Mouse (Mus musculus) limb, embryonic 14.5 days (tissue): ENCODE measurements at regions not wholly inside any gene's neighbourhood (a gene's known extent, or its start where the extent isn't known, plus 50 kb on each side); places are given as distances from the start of the nearest gene placed in this dataset.

ENCODE experiments used
- ATAC-seq: fragments of 200-750 bp; cut with Nextera tagmentation; 2 replicates; pipeline ENCODE4 v1.8.0; 2017; ENCODE audit warnings: low read depth, moderate number of reproducible peaks, moderate TSS enrichment; ENCODE audit not compliant: low FRiP score
- DNase-seq: peaks from one replicate; pipeline ENCODE4 v3.0.0-alpha.2; 2015; ENCODE audit warnings: low spot score
- H3K27ac ChIP-seq: fragments of 300-500 bp; sonication (generic); replicated peaks from 2 replicates; pipeline ENCODE4 v1.5.1; 2014; ENCODE audit warnings: low read depth, mild to moderate bottlenecking, low read length, moderate library complexity, mixed read lengths
- H3K27me3 ChIP-seq: fragments of 300-500 bp; sonication (generic); 2 replicates; pipeline ENCODE4 v1.6.1; 2014; ENCODE audit warnings: low read length, mixed read lengths; ENCODE audit not compliant: control insufficient read depth, insufficient read depth
- H3K36me3 ChIP-seq: fragments of 300-500 bp; sonication (generic); 2 replicates; pipeline ENCODE4 v1.6.1; 2014; ENCODE audit warnings: mild to moderate bottlenecking, low read length, moderate library complexity, mixed read lengths; ENCODE audit not compliant: control insufficient read depth, insufficient read depth
- H3K4me1 ChIP-seq: fragments of 300-500 bp; sonication (generic); 2 replicates; pipeline ENCODE4 v1.6.1; 2014; ENCODE audit warnings: antibody characterized with exemption, low read length, mixed read lengths; ENCODE audit not compliant: control insufficient read depth, insufficient read depth
- H3K4me2 ChIP-seq: fragments of 300-500 bp; sonication (generic); replicated peaks from 2 replicates; pipeline ENCODE4 v1.6.1; 2014; ENCODE audit warnings: low read depth, mild to moderate bottlenecking, low read length, moderate library complexity; ENCODE audit not compliant: severe bottlenecking
- H3K4me3 ChIP-seq: fragments of 300-500 bp; sonication (generic); replicated peaks from 2 replicates; pipeline ENCODE4 v1.5.1; 2014; ENCODE audit warnings: low read length
- H3K9ac ChIP-seq: fragments of 300-500 bp; sonication (generic); 2 replicates; pipeline ENCODE4 v1.6.1; 2014; ENCODE audit warnings: mild to moderate bottlenecking, low read depth, low read length, moderate library complexity; ENCODE audit not compliant: severe bottlenecking
- H3K9me3 ChIP-seq: fragments of 300-500 bp; sonication (generic); 2 replicates; pipeline ENCODE4 v1.6.1; 2016; ENCODE audit warnings: low read length; ENCODE audit not compliant: control insufficient read depth
- POLR2A ChIP-seq: fragments of 200-500 bp; IDR thresholded peaks from 2 replicates; pipeline ENCODE4 v1.8.0; 2012; ENCODE audit warnings: inconsistent platforms, mild to moderate bottlenecking, moderate library complexity, borderline replicate concordance; ENCODE audit not compliant: insufficient read depth, insufficient read length; ENCODE audit errors: extremely low read depth
- WGBS: fragments of 180-500 bp; shearing (Covaris S2); extraction: QIAGEN DNeasy Blood & Tissue Kit; methylation state at CpG from one replicate; pipeline ENCODE4 v1.1.7; 2014; 5-methylcytosine and 5-hydroxymethylcytosine counted together

DNA sequence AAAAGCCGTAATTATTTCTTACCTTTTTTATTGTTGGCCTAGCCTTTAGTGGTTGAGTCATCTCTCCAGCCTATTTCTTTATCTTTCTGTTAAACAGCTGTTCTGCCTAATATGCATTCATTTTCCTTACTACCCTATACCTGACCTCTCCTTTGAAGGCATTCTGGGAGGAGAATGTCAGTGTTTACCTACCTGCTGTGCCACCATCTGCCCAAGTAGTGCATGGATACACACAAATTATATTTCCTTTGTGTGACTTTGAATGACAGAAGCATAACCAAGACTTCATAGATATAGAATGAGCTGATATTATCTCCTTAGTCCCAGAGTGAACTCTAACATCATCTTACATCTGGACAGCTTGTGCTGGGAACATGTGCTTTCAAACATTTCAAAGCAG is 293.5 kb upstream of the Tom1l1 start:
- H3K36me3 ChIP-seq, result no peaks in the 10 kb centered on the region
- no peak overlapping the region for H3K9ac ChIP-seq
- no peak overlapping the region for H3K4me3 ChIP-seq
- DNase-seq (no peak), ATAC-seq (no peak)
- 95% methylated on average over 1 of the region's 1 CpGs for WGBS
- H3K27ac ChIP-seq, result no peak overlapping the region
- no peak for TF ChIP-seq POLR2A
- H3K9me3 ChIP-seq, result no peaks in the 10 kb centered on the region
- no peak overlapping the region for H3K4me2 ChIP-seq
- no peaks in the 10 kb centered on the region for H3K27me3 ChIP-seq
- no peaks in the 10 kb centered on the region for H3K4me1 ChIP-seq

DNA sequence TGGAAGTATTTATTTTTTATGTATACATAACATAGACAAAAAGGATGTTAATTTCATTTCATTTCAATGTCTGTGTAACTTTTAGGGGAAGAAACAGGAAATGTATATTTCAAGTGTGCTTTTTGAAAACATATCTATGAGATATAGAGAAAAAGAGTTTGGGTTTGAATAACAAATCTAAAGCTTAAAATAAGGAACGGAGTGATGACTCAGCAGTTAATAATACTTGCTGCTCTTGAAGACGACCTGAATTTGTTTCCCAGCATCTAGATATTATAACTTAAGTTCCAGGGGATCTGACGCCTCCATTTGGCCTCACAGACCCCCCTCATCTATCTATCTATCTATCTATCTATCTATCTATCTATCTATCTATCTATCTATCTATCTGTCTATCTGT is 290.1 kb upstream of the Tom1l1 start:
- no peak for ATAC-seq
- no peak overlapping the region for H3K9ac ChIP-seq
- WGBS, result 69% methylated on average over 3 of the region's 3 CpGs
- no peak overlapping the region for H3K27ac ChIP-seq
- no peak for DNase-seq
- H3K4me2 ChIP-seq, result no peak overlapping the region
- no peak overlapping the region for H3K4me3 ChIP-seq
- H3K36me3 ChIP-seq, result no peaks in the 10 kb centered on the region
- TF ChIP-seq POLR2A, result no peak
- H3K27me3 ChIP-seq, result no peaks in the 10 kb centered on the region
- no peaks in the 10 kb centered on the region for H3K9me3 ChIP-seq
- no peaks in the 10 kb centered on the region for H3K4me1 ChIP-seq

DNA sequence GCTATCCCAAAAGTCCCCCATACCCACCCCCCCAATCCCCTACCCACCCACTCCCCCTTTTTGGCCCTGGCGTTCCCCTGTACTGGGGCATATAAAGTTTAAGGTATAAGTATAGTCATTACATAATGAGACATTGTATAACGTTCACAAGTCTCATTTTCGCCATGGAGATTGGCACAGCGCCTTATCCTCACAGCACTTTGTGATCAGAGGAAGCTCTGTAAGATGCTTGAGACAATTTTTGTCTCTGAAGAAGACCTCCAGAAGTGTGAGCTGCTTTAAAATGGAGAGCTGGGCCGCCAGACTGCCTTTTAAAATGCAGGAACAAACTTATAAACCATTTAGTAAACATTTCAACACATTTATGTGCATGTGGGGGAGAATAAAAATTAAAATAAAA is 252.9 kb upstream of the Tom1l1 start:
- H3K9ac ChIP-seq, result no peak overlapping the region
- no peaks in the 10 kb centered on the region for H3K27me3 ChIP-seq
- no peaks in the 10 kb centered on the region for H3K36me3 ChIP-seq
- no peak for DNase-seq
- TF ChIP-seq POLR2A, result no peak
- no peaks in the 10 kb centered on the region for H3K9me3 ChIP-seq
- H3K27ac ChIP-seq, result no peak overlapping the region
- H3K4me2 ChIP-seq, result no peak overlapping the region
- ATAC-seq, result no peak
- no peak overlapping the region for H3K4me3 ChIP-seq
- no peaks in the 10 kb centered on the region for H3K4me1 ChIP-seq
- WGBS, result 62% methylated on average over 5 of the region's 5 CpGs

DNA sequence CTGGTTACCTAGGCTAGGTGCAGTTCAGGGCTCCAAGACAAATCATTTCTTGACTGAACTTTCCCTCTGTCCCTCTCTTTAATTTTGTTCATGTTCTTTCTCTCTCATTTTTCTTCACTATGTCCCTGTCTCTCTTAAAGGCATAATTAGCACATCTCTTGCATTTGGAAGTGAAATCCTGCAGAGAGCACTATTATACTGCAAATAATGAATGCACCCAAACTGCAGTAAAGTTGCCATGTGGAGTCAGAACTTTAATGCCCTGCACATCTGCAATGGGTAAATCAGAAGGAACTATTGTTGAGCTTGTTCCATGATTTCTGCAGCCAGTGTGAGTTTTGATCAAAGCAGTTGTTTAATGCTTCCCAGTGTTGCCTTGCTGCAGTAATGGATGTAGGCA is 237.6 kb upstream of the Tom1l1 start:
- no peak overlapping the region for H3K4me2 ChIP-seq
- H3K4me1 ChIP-seq, result no peaks in the 10 kb centered on the region
- H3K27me3 ChIP-seq, result no peaks in the 10 kb centered on the region
- H3K4me3 ChIP-seq, result no peak overlapping the region
- no peak for ATAC-seq
- TF ChIP-seq POLR2A, result no peak
- H3K27ac ChIP-seq, result no peak overlapping the region
- no peak overlapping the region for H3K9ac ChIP-seq
- no peaks in the 10 kb centered on the region for H3K9me3 ChIP-seq
- no peak for DNase-seq
- no peaks in the 10 kb centered on the region for H3K36me3 ChIP-seq

DNA sequence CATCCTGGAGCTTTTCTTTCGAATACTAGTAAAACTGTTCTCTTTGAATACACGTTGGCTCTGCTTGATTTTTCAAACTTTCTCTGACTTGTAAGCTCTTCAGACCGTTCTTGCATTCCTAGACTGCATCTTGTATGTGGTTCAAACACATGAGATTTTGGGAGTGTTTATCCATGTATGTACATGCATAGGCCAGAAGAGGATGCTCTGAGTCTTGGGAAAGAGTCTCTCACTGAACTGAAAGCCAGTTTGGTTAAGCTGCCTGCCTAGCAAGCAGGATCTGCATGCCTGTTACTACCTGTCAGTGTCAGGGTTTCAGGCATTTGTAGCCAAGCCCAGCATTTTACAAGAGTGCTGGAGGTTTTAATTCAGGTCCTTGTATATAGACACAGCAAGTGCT is 229.6 kb upstream of the Tom1l1 start:
- Histone ChIP-seq H3K4me1 (no peaks in the 10 kb centered on the region), H3K27me3 (no peaks in the 10 kb centered on the region), H3K9me3 (no peaks in the 10 kb centered on the region), H3K4me2 (no peak overlapping the region), H3K36me3 (no peaks in the 10 kb centered on the region), H3K4me3 (no peak overlapping the region), H3K27ac (no peak overlapping the region), H3K9ac (no peak overlapping the region)
- 66% methylated on average over 3 of the region's 3 CpGs for WGBS
- ATAC-seq, result no peak
- TF ChIP-seq POLR2A, result no peak
- DNase-seq, result no peak

DNA sequence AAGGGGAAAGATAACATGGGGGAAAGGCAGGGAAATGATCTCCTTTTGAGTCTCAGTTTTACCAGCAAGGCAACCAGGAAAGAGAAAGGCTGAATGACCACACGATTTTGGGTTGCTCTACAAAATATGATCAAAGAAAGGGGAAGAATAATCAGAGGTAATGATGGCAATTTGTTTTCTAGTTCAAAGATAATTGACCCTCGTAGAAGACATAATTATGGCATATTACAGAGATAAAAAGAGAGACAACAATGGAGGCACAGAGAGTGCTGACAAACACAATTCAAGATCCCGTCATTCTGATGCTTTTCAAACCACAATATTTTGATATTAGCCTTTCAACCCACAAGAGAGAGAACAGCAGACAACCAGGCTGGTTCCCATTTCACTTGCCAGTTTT is 206.1 kb upstream of the Tom1l1 start:
- no peak for DNase-seq
- ATAC-seq, result no peak
- WGBS, result 64% methylated on average over 3 of the region's 3 CpGs

More for the DNA sequence above, 206.1 kb upstream of the Tom1l1 start:
- no peaks in the 10 kb centered on the region for H3K27me3 ChIP-seq
- H3K4me3 ChIP-seq, result no peak overlapping the region
- H3K4me2 ChIP-seq, result no peak overlapping the region
- H3K36me3 ChIP-seq, result no peaks in the 10 kb centered on the region
- H3K4me1 ChIP-seq, result no peaks in the 10 kb centered on the region
- H3K9me3 ChIP-seq, result no peaks in the 10 kb centered on the region
- TF ChIP-seq POLR2A, result no peak
- no peak overlapping the region for H3K9ac ChIP-seq
- no peak overlapping the region for H3K27ac ChIP-seq
